Mouse (Mus musculus): ENCODE measurements around the gene Loxl3.

The Loxl3 gene

DNA sequence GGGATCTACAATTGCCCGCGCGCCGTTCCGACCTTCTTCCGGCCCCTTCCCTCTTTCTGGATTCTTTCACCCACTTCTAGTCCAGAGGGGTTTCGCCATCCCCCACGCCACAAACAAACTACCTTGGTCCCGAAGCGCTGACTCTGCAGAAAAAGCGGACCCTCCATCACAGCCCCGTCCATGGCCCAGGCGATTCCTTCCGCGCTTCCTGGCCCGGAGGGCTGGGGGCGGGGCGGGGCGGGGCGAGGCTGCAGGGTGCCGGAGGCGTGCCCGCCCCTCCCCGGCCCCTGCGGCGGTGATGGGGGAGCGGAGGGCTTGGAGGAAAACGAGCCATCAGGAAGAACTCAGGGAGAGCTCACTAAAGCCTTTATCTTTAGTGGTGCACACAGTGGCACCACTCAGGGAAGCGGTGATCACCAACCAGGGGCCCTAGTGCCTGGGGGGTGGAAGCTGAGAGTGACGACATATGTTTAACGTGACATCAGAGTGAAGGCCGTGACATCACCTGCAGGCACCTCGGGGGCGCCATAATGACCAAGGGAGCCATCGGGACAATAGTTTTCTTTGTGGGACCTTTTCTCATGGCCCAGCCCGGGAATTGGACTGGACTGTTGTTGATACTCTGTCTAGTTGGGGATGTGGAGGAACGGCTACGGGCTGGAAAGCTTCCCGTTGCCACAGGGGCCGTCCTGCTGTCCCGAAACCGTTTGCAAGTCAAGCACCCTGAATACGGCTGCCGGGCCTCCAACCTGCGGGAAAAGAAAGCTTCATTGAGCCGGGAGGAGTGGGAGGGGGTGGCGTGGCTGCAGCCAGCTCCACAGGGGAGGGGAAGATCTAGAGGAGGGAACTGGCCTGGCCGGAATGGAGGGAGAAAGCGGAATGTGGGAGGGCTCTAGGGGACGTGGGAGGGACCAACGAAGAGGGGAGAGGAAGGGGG, at the start of gene Loxl3, which contains the start of gene Dok1:
Gene Loxl3, plus strand, starts transcription at position 925 of the 937 bp plus-strand sequence.
Gene Dok1, minus strand, starts transcription at position 223 of the 937 bp plus-strand sequence.
- DNase-seq (ENCODE audit: low read depth, low spot score), result peak; percentile 84

DNA sequence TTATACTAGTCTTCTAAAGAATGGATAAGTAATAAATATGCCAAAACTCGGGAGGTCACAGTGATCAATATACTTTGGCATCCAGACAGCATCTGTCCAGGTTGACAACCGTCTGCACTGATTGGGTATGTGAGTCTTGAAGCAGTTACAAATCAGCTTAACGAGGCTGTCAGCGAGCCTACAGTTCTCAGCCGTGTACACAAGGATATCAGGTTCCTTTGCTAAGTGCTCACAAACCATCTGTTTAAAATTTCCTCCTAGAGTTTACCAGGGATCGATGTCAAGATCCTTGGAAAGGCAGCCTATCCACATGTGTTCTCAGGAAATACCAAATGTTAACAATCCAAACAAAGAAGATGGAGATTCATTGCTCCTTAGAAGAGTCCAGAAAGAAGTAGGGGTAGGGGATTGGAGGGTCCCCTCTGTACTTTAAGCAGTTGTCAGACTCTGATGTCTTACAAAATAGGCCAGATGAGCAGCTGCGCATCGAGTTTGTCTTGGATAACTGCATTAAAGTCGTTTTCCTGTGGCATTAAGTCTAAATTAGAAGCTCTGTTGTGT, 46.5 kb upstream of the Loxl3 start:
- no peak for DNase-seq (ENCODE audit: low read depth, low spot score)

GRCm38 (mm10) chr6:82993696-82994095, 40.3 kb upstream of the Loxl3 start:
- no peak for DNase-seq (ENCODE audit: low read depth, low spot score)

GRCm38 (mm10) chr6:82994372-82994771, 39.6 kb upstream of the Loxl3 start:
- no peak for DNase-seq (ENCODE audit: low read depth, low spot score)

- DNase-seq (ENCODE audit: low read depth, low spot score), result peak; percentile 90
Observed at GRCm38 (mm10) chr6:82996740-82997315, 37.1 kb upstream of the Loxl3 start.

DNA sequence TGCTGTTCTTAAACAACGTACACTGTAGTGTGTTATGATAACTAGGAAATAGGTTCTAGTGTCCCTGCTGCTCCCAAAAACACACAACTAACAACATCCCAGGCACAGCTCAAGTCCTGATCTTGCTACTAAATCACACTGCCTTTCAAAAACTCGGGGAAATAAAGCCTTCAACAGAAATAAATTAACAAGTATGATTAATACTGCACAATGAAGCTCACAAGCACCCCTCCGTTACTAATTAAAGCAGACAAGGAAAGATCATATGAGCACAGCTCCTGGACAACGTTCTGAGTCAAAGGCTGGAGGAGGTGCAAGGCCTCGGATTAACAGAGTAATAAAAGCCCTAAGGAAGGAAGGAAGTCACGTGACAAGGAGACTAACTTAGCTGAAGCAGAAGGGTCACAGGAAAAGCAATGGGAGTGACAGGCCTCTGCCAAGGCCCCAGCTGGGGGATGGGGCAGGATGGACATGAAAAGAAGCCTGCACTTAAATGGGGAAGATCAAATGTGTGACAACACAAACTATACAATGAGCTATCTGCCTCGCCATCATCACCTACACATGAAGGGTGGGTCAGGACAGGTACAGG, 36.4 kb upstream of the Loxl3 start:
- DNase-seq (ENCODE audit: low read depth, low spot score), result no peak

- no peak for DNase-seq (ENCODE audit: low read depth, low spot score)
Observed at GRCm38 (mm10) chr6:82998326-82998725, 35.6 kb upstream of the Loxl3 start.

- DNase-seq (ENCODE audit: low read depth, low spot score), result no peak
Observed at GRCm38 (mm10) chr6:82999986-83000385, 34.0 kb upstream of the Loxl3 start.

DNA sequence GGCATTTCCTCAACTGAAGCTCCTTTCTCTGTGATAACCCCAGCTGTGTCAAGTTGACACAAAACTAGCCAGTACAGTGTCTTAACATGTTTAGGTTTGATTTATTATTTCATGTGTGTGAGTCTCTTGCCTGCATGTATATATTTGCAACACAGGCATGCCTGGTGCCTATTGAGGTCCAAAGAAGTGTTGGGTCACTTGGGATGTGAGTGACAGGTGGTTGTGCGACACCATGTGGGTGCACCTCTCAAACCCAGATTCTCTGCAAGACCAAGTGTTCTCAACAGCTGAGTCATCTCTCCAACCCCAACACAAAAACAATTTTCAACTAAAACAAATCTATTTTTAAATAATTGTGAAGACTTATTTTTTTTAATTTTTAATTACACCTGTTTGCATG, 30.9 kb upstream of the Loxl3 start:
- no peak for DNase-seq (ENCODE audit: low read depth, low spot score)

GRCm38 (mm10) chr6:83003850-83004249, 30.1 kb upstream of the Loxl3 start:
- DNase-seq (ENCODE audit: low read depth, low spot score), result no peak

- no peak for DNase-seq (ENCODE audit: low read depth, low spot score)
Observed at GRCm38 (mm10) chr6:83004309-83004708, 29.7 kb upstream of the Loxl3 start.

DNA sequence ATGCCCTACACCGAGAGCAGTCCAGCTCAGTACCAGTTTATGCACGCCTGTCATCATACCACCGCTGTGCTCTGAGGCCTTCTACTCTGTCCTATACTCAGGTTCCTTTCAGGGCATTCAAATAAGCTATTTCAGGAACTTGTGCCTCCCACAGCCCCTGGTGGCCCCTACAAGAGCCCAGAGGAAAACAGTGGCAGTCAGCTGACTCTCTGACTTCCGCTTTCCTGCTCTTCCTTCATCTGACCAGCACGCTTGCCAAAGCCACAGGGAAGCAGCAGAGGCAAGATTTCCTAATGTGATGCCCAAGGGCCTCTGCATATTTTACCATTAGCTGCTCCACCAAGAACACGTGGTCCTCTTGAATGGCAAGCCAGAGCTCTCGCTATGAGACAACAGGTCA, 29.1 kb upstream of the Loxl3 start:
- no peak for DNase-seq (ENCODE audit: low read depth, low spot score)

DNA sequence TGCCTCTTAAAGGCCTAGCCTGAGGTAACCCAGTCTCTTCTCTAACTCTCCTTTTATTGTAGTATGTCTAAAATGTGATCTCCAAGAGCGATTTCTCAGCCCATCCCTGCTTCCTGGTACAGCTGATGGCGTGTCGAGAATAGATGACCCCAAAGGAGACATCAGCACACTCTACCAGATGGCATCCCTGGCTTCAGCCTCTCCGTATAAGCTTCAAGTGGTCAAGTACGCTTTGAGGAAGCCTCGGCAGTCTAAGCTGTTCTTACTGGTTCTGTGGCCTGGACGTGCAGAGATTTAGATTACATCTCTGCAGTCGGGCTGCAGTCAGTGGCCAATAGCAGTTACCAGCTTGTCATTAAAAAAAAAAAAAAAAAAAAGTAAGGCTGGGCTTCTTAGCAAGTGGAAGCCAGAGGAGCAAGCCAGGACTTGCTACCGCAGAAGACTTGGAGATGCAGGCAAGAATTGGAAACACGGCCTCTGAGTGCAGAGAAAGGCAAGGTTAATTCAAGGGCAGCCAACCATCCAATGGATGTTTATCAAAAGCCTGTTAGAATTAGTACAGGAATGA, 28.4 kb upstream of the Loxl3 start:
- no peak for DNase-seq (ENCODE audit: low read depth, low spot score)

DNA sequence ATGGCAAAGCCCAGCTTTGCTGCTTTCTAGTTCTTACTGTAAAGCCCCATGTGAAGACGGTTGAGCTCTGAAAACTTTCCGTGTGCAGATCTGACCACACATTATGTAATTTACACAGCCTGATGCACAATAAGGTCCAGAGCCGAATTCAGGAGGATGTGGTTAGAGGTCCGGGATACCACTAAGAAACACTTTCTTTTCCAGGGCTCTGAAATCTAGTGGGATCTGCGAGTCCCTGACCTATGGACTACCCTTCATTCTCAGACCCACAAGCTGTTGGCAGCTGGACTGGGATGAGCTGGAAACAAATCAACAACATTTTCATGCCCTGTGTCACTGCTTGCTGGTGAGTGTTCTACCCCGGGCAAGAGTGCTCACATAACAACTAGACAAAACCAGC, 27.9 kb upstream of the Loxl3 start:
- DNase-seq (ENCODE audit: low read depth, low spot score), result no peak

- DNase-seq (ENCODE audit: low read depth, low spot score), result no peak
Observed at GRCm38 (mm10) chr6:83008659-83009058, 25.3 kb upstream of the Loxl3 start.

DNA sequence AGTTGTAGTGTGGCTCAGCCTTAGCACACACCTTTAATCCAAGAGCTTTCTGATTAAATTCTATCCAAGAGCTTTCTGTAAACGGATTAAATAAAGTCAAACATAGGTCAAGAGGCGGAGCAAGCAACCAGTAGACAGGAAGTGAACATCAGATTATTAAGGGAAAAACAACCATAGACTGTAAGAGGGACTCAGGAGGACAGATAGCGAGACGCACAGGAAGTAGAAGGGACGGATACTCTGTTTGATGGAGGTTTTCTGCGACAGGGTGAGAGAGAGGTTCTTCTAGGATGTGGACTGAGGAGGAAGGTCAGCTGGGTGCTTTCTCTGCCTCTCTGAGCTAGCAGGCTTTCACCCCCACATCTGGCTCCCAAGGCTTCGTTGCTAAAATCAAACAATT, 24.0 kb upstream of the Loxl3 start:
- DNase-seq (ENCODE audit: low read depth, low spot score), result peak; percentile 54

- DNase-seq (ENCODE audit: low read depth, low spot score), result no peak
Observed at GRCm38 (mm10) chr6:83011255-83011654, 22.7 kb upstream of the Loxl3 start.

DNA sequence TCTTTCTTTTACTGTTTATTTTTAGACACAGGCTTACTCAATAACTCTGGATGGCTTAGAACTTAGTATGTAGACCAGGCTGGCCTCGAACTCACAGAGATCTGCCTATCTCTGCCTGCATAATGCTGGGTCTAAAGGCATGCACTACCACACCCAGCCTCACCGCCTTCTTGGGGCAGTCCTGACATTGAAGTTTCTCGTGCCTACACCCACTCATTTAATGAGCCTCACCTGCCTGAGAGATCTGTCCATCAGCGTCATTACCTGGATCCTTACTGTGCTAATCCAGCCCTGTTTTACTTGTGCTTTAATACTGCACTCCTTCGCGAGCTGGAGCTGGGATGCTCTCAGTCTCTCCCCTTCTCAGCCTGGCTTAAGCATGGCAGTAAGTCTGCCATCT, 22.2 kb upstream of the Loxl3 start:
- DNase-seq (ENCODE audit: low read depth, low spot score), result no peak

GRCm38 (mm10) chr6:83013444-83013843, 20.5 kb upstream of the Loxl3 start:
- DNase-seq (ENCODE audit: low read depth, low spot score), result peak; percentile 50

DNA sequence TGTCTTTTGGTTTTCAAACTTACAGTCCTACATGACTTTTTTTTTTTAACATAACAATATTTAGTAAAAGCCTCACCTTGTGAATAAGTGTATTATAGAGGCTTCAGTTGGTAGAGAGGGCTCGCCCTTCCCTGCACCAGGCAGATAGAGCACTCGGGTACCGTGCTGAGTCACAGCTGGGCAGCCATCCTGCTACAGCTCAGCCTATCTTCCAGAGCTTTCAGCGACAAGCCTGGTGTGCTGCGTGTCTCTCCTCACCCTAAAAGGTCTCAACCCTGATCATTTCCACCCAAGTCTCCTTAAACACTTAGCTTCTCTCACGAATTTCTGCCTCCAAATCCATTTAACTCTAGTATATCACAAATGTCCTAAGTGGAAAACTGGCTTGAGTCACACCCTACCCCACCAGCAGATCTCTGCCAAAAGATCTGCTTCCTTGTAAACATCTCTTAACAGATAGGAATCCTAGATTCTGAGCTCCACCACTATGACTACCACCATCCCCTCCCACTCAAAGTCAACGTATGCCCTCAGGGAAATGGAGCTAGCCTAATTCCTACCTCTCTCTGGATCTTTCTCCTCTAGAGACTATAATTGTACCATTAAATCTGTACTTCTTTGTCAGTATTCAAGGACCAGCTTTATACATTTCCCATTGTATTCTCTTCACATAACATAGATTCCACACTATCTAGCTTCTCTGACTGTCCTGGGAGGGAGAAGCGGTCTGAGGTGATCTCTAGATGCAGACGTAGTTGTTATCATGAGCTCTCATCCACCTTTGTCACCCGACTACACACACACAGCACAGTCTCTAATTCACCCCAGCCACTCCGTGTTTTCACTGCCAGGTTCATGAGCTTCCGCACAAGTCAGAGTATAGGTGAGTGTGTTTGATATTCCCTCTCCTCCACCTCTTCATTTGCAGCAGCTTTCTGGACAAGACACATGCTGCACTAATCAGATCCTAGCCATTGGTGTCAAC, 19.2 kb upstream of the Loxl3 start:
- no peak for DNase-seq (ENCODE audit: low read depth, low spot score)

GRCm38 (mm10) chr6:83015749-83016148, 18.2 kb upstream of the Loxl3 start:
- no peak for DNase-seq (ENCODE audit: low read depth, low spot score)
